Mouse (Mus musculus): ENCODE results near the gene Itpripl2. TPM values are rescaled to one million over a fixed set of nuclear protein-coding genes. Genes with fewer than 3 reads are reported as not detected.

Gene Itpripl2
- polyA plus RNA-seq, 1 experiment from 2014 or later = 3.1 TPM

GRCm38 (mm10) chr7:118443371-118443770 lies 48.4 kb downstream of the Itpripl2 start:
- Histone ChIP-seq H3K9me3 (ENCODE audit: control insufficient read depth, low read depth, low read length) (no peaks in the 10 kb centered on the region), H3K4me1 (ENCODE audit: control insufficient read depth, insufficient read depth, low read length) (peaks cover 3% of the 10 kb centered on the region; the same call in 1 of the 2 replicates), H3K4me3 (ENCODE audit: low read depth, low read length) (no peak overlapping the region), H3K4me2 (replicated peaks; ENCODE audit: low read depth, low read length) (no peak overlapping the region), H3K27me3 (ENCODE audit: control insufficient read depth, insufficient read depth, low read length) (no peaks in the 10 kb centered on the region), H3K36me3 (ENCODE audit: control insufficient read depth, insufficient read depth, low read length) (no peaks in the 10 kb centered on the region), H3K9ac (replicated peaks; ENCODE audit: low read depth, low read length) (no peak overlapping the region), H3K27ac (ENCODE audit: low read length) (no peak overlapping the region)
- no peak for ATAC-seq (ENCODE audit: insufficient number of reproducible peaks, insufficient read depth, low FRiP score, low read depth)
- WGBS = 11% methylated on average over 9 of the region's 9 CpGs

- no peaks in the 10 kb centered on the region for H3K36me3 ChIP-seq (ENCODE audit: control insufficient read depth, insufficient read depth, low read length)
- H3K4me1 ChIP-seq (ENCODE audit: control insufficient read depth, insufficient read depth, low read length) = no peaks in the 10 kb centered on the region
- no peak overlapping the region for H3K27ac ChIP-seq (ENCODE audit: low read length)
- no peak overlapping the region for H3K4me3 ChIP-seq (ENCODE audit: low read depth, low read length)
- ATAC-seq (ENCODE audit: insufficient number of reproducible peaks, insufficient read depth, low FRiP score, low read depth) = no peak
- WGBS = 81% methylated on average over 6 of the region's 6 CpGs
- no peak overlapping the region for H3K4me2 ChIP-seq (replicated peaks; ENCODE audit: low read depth, low read length)
- no peaks in the 10 kb centered on the region for H3K9me3 ChIP-seq (ENCODE audit: control insufficient read depth, low read depth, low read length)
- no peak overlapping the region for H3K9ac ChIP-seq (replicated peaks; ENCODE audit: low read depth, low read length)
- no peaks in the 10 kb centered on the region for H3K27me3 ChIP-seq (ENCODE audit: control insufficient read depth, insufficient read depth, low read length)
Observed at GRCm38 (mm10) chr7:118441535-118441934, 50.2 kb downstream of the Itpripl2 start.

- WGBS = 54% methylated on average over 7 of the region's 7 CpGs
- no peak for ATAC-seq (ENCODE audit: insufficient number of reproducible peaks, insufficient read depth, low FRiP score, low read depth)
- Histone ChIP-seq H3K4me1 (ENCODE audit: control insufficient read depth, insufficient read depth, low read length) (no peaks in the 10 kb centered on the region), H3K36me3 (ENCODE audit: control insufficient read depth, insufficient read depth, low read length) (no peaks in the 10 kb centered on the region), H3K27ac (ENCODE audit: low read length) (no peak overlapping the region), H3K9me3 (ENCODE audit: control insufficient read depth, low read depth, low read length) (no peaks in the 10 kb centered on the region), H3K27me3 (ENCODE audit: control insufficient read depth, insufficient read depth, low read length) (no peaks in the 10 kb centered on the region), H3K4me3 (ENCODE audit: low read depth, low read length) (no peak overlapping the region), H3K9ac (replicated peaks; ENCODE audit: low read depth, low read length) (no peak overlapping the region), H3K4me2 (replicated peaks; ENCODE audit: low read depth, low read length) (no peak overlapping the region)
Observed at GRCm38 (mm10) chr7:118437101-118437802, 54.5 kb downstream of the Itpripl2 start.

Other genes starting within 250 kb of the Itpripl2 start
- 36.5 and 41.6 TPM in 2 replicates for gene Smg1, start 248.3 kb downstream of the Itpripl2 start, polyA plus RNA-seq (2014; fragmentation: Nextera tagmentation; extraction: Ambion mirVana)
- gene Syt17, start 43.8 kb downstream of the Itpripl2 start, polyA plus RNA-seq (2014; fragmentation: Nextera tagmentation; extraction: Ambion mirVana) = 7.8 and 8.5 TPM in 2 replicates
- 124 and 126 TPM in 2 replicates for gene Coq7, start 41.4 kb upstream of the Itpripl2 start, polyA plus RNA-seq (2014; fragmentation: Nextera tagmentation; extraction: Ambion mirVana)
- gene Tmc7, start 92.8 kb upstream of the Itpripl2 start, polyA plus RNA-seq (2014; fragmentation: Nextera tagmentation; extraction: Ambion mirVana) = 13.3 and 14.8 TPM in 2 replicates
- gene Tmc5, start 105.3 kb upstream of the Itpripl2 start, polyA plus RNA-seq (2014; fragmentation: Nextera tagmentation; extraction: Ambion mirVana) = 0.51 and 0.77 TPM in 2 replicates
- 104 and 117 TPM in 2 replicates for gene Gde1, start 213.8 kb upstream of the Itpripl2 start, polyA plus RNA-seq (2014; fragmentation: Nextera tagmentation; extraction: Ambion mirVana)
- 11.0 and 12.2 TPM in 2 replicates for gene Ccp110, start 220.6 kb upstream of the Itpripl2 start, polyA plus RNA-seq (2014; fragmentation: Nextera tagmentation; extraction: Ambion mirVana)
- gene Vps35l, start 248.3 kb upstream of the Itpripl2 start, polyA plus RNA-seq (2014; fragmentation: Nextera tagmentation; extraction: Ambion mirVana) = 68.1 and 68.3 TPM in 2 replicates